Mouse (Mus musculus) neural tube, embryonic 14.5 days (tissue): ENCODE results near the gene Itgb6. TPM values are rescaled to one million over a fixed set of nuclear protein-coding genes. Genes with fewer than 3 reads are reported as not detected.

ENCODE experiments used
- ATAC-seq: fragments of 200-750 bp; cut with Nextera tagmentation; 2 replicates; pipeline ENCODE4 v1.8.0; 2017; ENCODE audit warnings: low read depth, mild to moderate bottlenecking, moderate TSS enrichment, moderate library complexity
- H3K27ac ChIP-seq: fragments of 300-500 bp; sonication (generic); 2 replicates; pipeline ENCODE4 v1.5.1; 2014; ENCODE audit warnings: low read depth, mild to moderate bottlenecking, control low read depth, low read length, moderate library complexity, mixed read lengths
- H3K27me3 ChIP-seq: fragments of 300-500 bp; sonication (generic); 2 replicates; pipeline ENCODE4 v1.6.1; 2014; ENCODE audit warnings: low read length; ENCODE audit not compliant: control insufficient read depth, insufficient read depth
- H3K36me3 ChIP-seq: fragments of 300-500 bp; sonication (generic); 2 replicates; pipeline ENCODE4 v1.6.1; 2014; ENCODE audit warnings: low read length, mixed read lengths; ENCODE audit not compliant: control insufficient read depth, insufficient read depth
- H3K4me1 ChIP-seq: fragments of 300-500 bp; sonication (generic); 2 replicates; pipeline ENCODE4 v1.6.1; 2014; ENCODE audit warnings: low read length; ENCODE audit not compliant: control insufficient read depth, insufficient read depth
- H3K4me2 ChIP-seq: fragments of 300-500 bp; sonication (generic); 2 replicates; pipeline ENCODE4 v1.6.1; 2014; ENCODE audit warnings: mild to moderate bottlenecking, low read depth, low read length, control low read depth
- H3K4me3 ChIP-seq: fragments of 300-500 bp; sonication (generic); 2 replicates; pipeline ENCODE4 v1.5.1; 2014; ENCODE audit warnings: low read depth, low read length, control low read depth, mixed read lengths
- H3K9ac ChIP-seq: fragments of 300-500 bp; sonication (generic); replicated peaks from 2 replicates; pipeline ENCODE4 v1.6.1; 2014; ENCODE audit warnings: low read depth, mild to moderate bottlenecking, control low read depth, low read length, mixed read lengths
- H3K9me3 ChIP-seq: fragments of 300-500 bp; sonication (generic); 2 replicates; pipeline ENCODE4 v1.6.1; 2016; ENCODE audit warnings: low read length; ENCODE audit not compliant: control insufficient read depth
- WGBS: fragments of 180-500 bp; shearing (Covaris S2); extraction: QIAGEN DNeasy Blood & Tissue Kit; methylation state at CpG from one replicate; pipeline ENCODE4 v1.1.7; 2014; 5-methylcytosine and 5-hydroxymethylcytosine counted together
- polyA plus RNA-seq: library from polyadenylated mRNA; unstranded; fragments of >200 nt; fragmentation: Nextera tagmentation; extraction: Ambion mirVana; gene quantifications from 2 replicates; pipeline ENCODE4 v1.2.1, GENCODE M21; 2014

The Itgb6 gene
- polyA plus RNA-seq, 1 experiment from 2014 or later: 0.08 TPM

DNA sequence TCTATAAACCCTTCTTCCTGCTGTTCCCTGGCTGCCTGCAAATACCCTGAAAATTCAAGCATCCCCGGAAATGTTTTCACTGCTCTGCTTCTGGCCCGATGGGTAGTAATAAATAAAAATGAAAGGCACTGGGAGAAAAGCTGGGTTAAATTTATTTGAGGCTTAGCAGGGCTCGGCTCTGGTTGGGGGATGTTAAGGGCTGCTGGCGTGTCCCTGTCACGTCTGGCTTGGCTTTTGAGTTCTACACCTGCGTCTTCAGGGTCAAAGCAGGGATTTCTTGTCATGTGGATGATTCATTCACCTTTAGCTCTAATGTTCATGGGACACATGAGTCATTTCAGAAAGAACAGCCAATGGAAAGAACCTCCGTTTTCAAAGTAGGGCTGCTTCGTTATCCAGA lies 26.7 kb downstream of the Itgb6 start:
- Histone ChIP-seq H3K9me3 (no peaks in the 10 kb centered on the region), H3K36me3 (no peaks in the 10 kb centered on the region), H3K4me2 (no peak overlapping the region), H3K27ac (no peak overlapping the region), H3K27me3 (no peaks in the 10 kb centered on the region), H3K4me1 (no peaks in the 10 kb centered on the region), H3K4me3 (no peak overlapping the region), H3K9ac (no peak overlapping the region)
- WGBS: 43% methylated on average over 8 of the region's 8 CpGs
- ATAC-seq: no peak

DNA sequence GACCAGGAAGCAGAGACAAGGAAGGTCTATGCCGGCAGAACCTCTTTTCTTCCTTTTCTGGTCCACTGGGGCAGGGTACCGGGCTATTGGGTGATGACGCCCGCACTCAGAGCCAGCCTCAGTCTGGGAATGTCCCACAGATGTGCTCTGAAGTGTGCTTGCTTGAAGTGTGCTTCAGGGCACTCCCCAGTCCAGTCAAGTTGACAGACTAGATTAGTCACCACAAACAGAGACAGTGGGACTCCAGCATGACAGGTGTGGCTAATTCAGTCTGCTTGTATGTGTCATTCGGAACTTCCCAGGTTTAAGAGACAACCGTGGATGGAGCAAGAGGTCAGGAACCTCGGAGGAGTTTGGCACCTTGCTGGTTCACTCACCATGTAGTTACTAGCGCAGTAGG lies 27.9 kb downstream of the Itgb6 start:
- no peak overlapping the region for H3K9ac ChIP-seq
- H3K9me3 ChIP-seq: no peaks in the 10 kb centered on the region
- no peak overlapping the region for H3K27ac ChIP-seq
- WGBS: 92% methylated on average over 8 of the region's 8 CpGs
- H3K4me1 ChIP-seq: no peaks in the 10 kb centered on the region
- no peak for ATAC-seq
- no peak overlapping the region for H3K4me2 ChIP-seq
- H3K27me3 ChIP-seq: no peaks in the 10 kb centered on the region
- no peak overlapping the region for H3K4me3 ChIP-seq
- no peaks in the 10 kb centered on the region for H3K36me3 ChIP-seq

DNA sequence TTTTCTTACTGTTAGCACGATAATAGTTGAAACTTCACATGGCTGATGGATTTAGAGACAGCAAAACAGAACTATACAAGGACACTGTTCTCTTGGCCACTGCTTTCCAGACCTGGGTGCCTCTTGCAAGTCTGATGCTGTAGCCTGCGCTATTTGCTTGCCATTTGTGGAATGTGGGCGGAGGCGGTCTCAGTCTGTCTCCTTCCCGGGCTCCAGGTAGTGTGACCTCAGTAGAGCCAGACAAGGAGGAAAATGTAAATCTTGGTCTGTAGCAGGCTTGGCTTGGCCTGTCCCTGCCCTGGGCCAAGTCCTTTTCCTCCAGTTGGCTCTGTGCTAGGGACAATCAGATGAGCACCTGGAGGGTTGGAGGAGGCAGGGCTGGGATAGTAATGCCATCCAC lies 30.2 kb downstream of the Itgb6 start:
- Histone ChIP-seq H3K4me1 (no peaks in the 10 kb centered on the region), H3K27me3 (no peaks in the 10 kb centered on the region), H3K4me2 (no peak overlapping the region), H3K9ac (no peak overlapping the region), H3K9me3 (no peaks in the 10 kb centered on the region), H3K4me3 (no peak overlapping the region), H3K36me3 (no peaks in the 10 kb centered on the region), H3K27ac (no peak overlapping the region)
- 81% methylated on average over 5 of the region's 5 CpGs for WGBS
- ATAC-seq: no peak

DNA sequence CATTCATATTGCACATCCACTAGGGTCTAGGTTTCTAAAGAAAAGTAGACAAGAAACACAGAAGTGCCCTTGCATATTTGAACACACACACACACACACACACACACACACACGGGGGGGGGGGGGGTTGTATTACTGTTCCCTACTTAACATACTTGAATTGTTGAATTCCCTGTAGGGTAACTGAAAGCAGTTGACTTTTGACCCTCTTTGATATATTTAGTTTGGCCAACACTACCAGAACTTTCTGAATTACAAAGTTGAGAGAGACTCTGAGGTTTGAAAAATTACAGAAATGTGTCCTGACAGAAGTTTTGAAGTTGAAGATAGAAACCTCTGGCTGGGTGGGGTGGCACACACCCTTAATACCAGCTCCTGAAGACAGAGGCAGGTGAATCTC lies 32.2 kb downstream of the Itgb6 start:
- H3K4me2 ChIP-seq: no peak overlapping the region
- H3K27ac ChIP-seq: no peak overlapping the region
- no peak overlapping the region for H3K9ac ChIP-seq
- H3K9me3 ChIP-seq: no peaks in the 10 kb centered on the region
- 90% methylated on average over 1 of the region's 1 CpGs for WGBS
- H3K36me3 ChIP-seq: no peaks in the 10 kb centered on the region
- H3K27me3 ChIP-seq: no peaks in the 10 kb centered on the region
- ATAC-seq: no peak
- H3K4me3 ChIP-seq: no peak overlapping the region
- no peaks in the 10 kb centered on the region for H3K4me1 ChIP-seq

DNA sequence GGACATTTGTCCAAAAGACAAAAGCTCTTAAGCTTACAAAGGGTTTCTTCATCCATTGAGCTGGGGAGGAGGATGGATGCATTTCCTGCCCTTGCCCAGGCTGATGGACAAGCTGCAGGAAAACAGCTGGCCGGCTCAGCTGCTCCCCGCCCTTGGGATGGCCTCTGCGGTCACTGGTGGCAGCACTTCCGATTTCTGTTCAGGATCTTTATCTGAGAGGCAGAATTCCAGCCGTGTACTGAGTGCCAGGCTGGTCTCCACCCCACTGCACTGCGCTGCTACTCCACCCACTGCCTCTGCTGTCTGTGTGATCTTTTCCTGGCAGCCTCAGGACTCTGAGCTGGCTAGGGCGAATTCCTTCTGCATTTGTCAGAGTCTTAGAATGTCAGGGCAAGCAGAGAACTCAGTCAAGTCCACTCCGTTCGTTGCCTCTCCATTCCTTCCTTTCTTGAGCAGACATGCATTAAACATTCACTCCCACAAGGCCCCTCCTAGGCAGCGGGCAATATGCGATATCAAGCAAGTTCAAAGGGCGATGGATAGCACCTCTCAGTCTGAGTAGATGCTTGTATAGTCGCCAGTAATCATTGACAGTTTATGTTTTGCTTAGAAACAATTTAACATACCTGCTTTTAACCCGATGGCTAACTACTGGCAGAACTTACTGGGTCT lies 33.4 kb downstream of the Itgb6 start:
- H3K4me2 ChIP-seq: no peak overlapping the region
- H3K9ac ChIP-seq: no peak overlapping the region
- H3K4me1 ChIP-seq: no peaks in the 10 kb centered on the region
- H3K27ac ChIP-seq: no peak overlapping the region
- H3K36me3 ChIP-seq: no peaks in the 10 kb centered on the region
- peak; percentile 28; the same call in 1 of the 2 replicates for ATAC-seq
- H3K9me3 ChIP-seq: no peaks in the 10 kb centered on the region
- H3K27me3 ChIP-seq: no peaks in the 10 kb centered on the region
- 71% methylated on average over 14 of the region's 14 CpGs for WGBS
- no peak overlapping the region for H3K4me3 ChIP-seq

DNA sequence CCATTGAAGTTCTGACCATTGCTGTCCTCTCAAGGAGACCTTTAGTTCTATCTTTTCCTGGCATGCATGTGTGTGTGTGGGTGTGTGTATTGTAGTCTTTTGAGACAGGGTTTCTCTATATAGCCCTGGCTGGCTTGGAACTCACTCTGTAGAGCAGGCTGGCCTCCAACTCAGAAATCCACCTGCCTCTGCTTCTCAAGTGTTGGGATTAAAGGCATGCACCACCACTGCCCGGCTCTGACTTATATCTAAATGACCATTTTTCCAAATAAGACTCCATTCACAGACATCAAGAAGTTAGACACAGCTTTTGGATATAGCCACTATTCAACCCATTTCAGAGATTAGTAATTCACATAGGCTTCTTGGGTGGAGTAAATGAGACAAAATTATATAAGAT lies 34.3 kb downstream of the Itgb6 start:
- no peak for ATAC-seq
- Histone ChIP-seq H3K27me3 (no peaks in the 10 kb centered on the region), H3K9ac (no peak overlapping the region), H3K9me3 (no peaks in the 10 kb centered on the region), H3K4me3 (no peak overlapping the region), H3K27ac (no peak overlapping the region), H3K4me1 (peaks cover 6% of the 10 kb centered on the region; the same call in 1 of the 2 replicates), H3K4me2 (no peak overlapping the region), H3K36me3 (no peaks in the 10 kb centered on the region)
- 95% methylated on average over 1 of the region's 1 CpGs for WGBS

DNA sequence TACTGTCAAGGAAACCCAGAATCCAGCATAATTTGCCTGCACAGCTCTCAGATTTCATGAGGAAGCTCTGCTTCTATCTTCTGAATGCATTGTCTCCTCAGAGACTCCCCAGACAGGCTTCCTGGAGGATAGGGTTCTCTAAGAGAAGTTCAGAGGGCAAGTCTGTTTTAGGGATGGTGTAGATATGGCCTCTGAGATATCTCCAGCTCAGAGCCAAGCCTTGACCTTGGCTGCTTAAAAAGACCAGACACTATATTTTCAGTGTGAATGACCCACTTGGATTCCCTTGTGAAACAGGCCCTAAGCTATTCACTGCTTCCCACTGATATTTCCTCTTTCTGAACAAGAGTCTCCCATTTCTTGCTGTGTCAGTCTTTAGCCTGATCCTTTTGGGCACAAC lies 36.5 kb downstream of the Itgb6 start:
- Histone ChIP-seq H3K4me2 (no peak overlapping the region), H3K36me3 (no peaks in the 10 kb centered on the region), H3K4me1 (peaks cover 6% of the 10 kb centered on the region; the same call in 1 of the 2 replicates), H3K27me3 (no peaks in the 10 kb centered on the region), H3K9me3 (no peaks in the 10 kb centered on the region), H3K27ac (no peak overlapping the region), H3K9ac (no peak overlapping the region), H3K4me3 (no peak overlapping the region)
- no peak for ATAC-seq

DNA sequence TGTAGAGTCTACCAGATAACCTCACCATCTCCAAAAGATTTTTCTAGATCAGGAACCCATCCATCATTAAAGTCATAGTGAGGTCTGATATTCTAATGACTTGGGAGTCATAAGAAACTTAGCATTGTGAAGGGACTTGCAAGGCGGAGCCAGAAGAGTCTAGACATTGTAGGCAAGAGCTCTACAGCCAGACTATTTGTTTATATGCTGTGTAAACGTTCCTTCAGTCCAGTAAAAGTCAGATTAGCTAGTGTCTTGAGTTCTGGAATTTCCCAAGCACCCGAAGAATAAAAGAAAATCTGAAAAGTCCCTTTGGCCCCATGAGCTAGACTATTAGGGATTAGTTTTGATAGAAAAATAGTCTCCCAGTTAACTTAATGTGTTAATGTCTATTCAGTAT lies 38.3 kb downstream of the Itgb6 start:
- Histone ChIP-seq H3K9me3 (no peaks in the 10 kb centered on the region), H3K27ac (no peak overlapping the region), H3K36me3 (no peaks in the 10 kb centered on the region), H3K9ac (no peak overlapping the region), H3K4me1 (peaks cover 6% of the 10 kb centered on the region; the same call in 1 of the 2 replicates), H3K27me3 (no peaks in the 10 kb centered on the region), H3K4me2 (no peak overlapping the region), H3K4me3 (no peak overlapping the region)
- ATAC-seq: no peak
- 80% methylated on average over 3 of the region's 3 CpGs for WGBS

DNA sequence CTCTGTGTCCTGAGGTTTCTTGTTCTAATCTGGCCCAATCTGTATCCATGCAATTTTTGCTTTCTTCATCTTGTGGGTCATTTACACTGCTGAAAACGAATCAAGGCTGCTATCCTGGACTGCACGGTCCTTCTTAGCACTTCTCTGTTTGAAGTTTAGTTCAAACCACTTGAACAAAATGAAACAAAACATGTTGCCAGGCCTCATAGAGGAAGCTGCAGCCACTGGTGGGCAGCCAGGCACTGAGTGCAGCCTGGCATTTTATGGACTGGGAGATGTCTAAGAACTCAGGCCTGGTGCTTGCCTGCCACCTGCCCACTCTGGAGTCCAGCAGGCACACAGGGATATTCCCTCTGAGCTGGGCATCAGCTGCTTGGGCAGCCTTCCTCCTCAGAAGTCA lies 39.9 kb downstream of the Itgb6 start:
- Histone ChIP-seq H3K4me2 (no peak overlapping the region), H3K27me3 (no peaks in the 10 kb centered on the region), H3K27ac (no peak overlapping the region), H3K9me3 (no peaks in the 10 kb centered on the region), H3K4me3 (no peak overlapping the region), H3K9ac (no peak overlapping the region), H3K4me1 (peaks cover 6% of the 10 kb centered on the region; the same call in 1 of the 2 replicates), H3K36me3 (no peaks in the 10 kb centered on the region)
- 76% methylated on average over 2 of the region's 2 CpGs for WGBS
- no peak for ATAC-seq
